Mouse (Mus musculus): ENCODE measurements at regions not wholly inside any gene's neighbourhood (a gene's known extent, or its start where the extent isn't known, plus 50 kb on each side); places are given as distances from the start of the nearest gene placed in this dataset.

DNA sequence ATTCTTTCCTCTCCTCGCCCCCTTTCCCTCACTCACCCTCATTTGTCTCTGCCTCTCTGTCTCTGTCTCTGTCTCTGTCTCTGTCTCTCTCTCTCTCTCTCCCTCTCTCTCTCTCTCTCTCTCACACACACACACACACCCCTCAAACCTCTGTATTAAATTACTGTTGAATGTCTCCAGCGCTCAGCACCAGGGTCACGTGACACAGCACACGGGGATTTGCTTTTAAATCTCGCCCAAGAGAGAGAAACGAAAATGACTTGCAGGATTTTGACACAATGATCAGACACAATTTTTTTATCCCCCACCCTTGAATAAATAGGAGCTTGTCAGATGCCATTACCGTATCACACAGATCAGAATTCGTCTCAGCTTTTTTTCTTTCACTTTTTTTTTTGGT is 125.2 kb downstream of the En1 start:
- TF ChIP-seq CTCF (IDR thresholded peaks at IDR 0.05; ENCODE audit: extremely low read depth, insufficient read depth, low read length) (no peak), POLR2A (IDR thresholded peaks at IDR 0.05; ENCODE audit: extremely low read depth, insufficient read depth, low read length) (no peak)

Measured in cortical plate, adult 2 months (tissue).